Mouse (Mus musculus): ENCODE data around the gene Mvb12b. TPM values are rescaled to one million over a fixed set of nuclear protein-coding genes. Genes with fewer than 3 reads are reported as not detected.
A peak's percentile ranks its signal among the peaks of the same experiment; 100 is the strongest.

Gene Mvb12b
- polyA plus RNA-seq, 1 experiment from 2014 or later: 52.2 TPM

- 29% methylated on average over 15 of the region's 15 CpGs for WGBS
- no peak for ATAC-seq (ENCODE audit: low FRiP score)
- no peaks in the 10 kb centered on the region for H3K36me3 ChIP-seq
- H3K4me3 ChIP-seq (replicated peaks): no peak overlapping the region
- no peak overlapping the region for H3K27ac ChIP-seq (replicated peaks)
- no peak overlapping the region for H3K9ac ChIP-seq (replicated peaks)
- peaks cover 22% of the 10 kb centered on the region; the same call in 1 of the 2 replicates for H3K27me3 ChIP-seq (replicated peaks)
- H3K9me3 ChIP-seq (replicated peaks): no peaks in the 10 kb centered on the region
- no peak overlapping the region; the same call in 1 of the 2 replicates for H3K4me2 ChIP-seq
- peaks cover 52% of the 10 kb centered on the region for H3K4me1 ChIP-seq
Measured at GRCm38 (mm10) chr2:33716878-33717277, 170.9 kb downstream of the Mvb12b start.

DNA sequence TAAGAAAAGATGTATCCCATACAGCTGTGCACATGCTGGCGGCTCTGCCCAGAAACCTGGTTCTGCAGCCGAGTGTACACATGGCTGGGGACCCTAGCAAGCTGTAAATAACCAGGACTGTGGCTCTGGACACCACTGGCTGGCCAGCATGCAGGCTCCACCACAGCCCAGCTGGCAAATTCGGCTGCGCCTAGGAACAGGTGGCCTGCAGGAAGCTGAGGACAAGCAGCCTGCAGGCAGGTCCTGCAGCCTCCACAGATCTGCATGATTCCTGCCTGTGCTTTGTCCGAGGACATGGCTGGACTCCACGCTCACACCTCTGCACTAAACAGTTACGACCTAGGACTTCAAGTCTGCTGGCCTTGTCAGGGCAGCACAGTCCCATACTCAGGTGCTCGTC lies 172.8 kb downstream of the Mvb12b start:
- no peak overlapping the region for H3K4me2 ChIP-seq
- H3K9me3 ChIP-seq (replicated peaks): no peaks in the 10 kb centered on the region
- no peaks in the 10 kb centered on the region for H3K36me3 ChIP-seq
- H3K9ac ChIP-seq (replicated peaks): no peak overlapping the region
- peaks cover 46% of the 10 kb centered on the region for H3K4me1 ChIP-seq
- no peak for ATAC-seq (ENCODE audit: low FRiP score)
- H3K27me3 ChIP-seq (replicated peaks): peaks cover 25% of the 10 kb centered on the region; the same call in 1 of the 2 replicates
- WGBS: 43% methylated on average over 8 of the region's 8 CpGs
- H3K27ac ChIP-seq (replicated peaks): no peak overlapping the region
- no peak overlapping the region for H3K4me3 ChIP-seq (replicated peaks)

GRCm38 (mm10) chr2:33713580-33714260 lies 174.0 kb downstream of the Mvb12b start:
- no peak overlapping the region for H3K4me3 ChIP-seq (replicated peaks)
- 25% methylated on average over 12 of the region's 12 CpGs for WGBS
- H3K36me3 ChIP-seq: no peaks in the 10 kb centered on the region
- no peak for ATAC-seq (ENCODE audit: low FRiP score)
- no peaks in the 10 kb centered on the region for H3K9me3 ChIP-seq (replicated peaks)
- H3K27ac ChIP-seq (replicated peaks): no peak overlapping the region
- H3K4me2 ChIP-seq: no peak overlapping the region
- H3K9ac ChIP-seq (replicated peaks): no peak overlapping the region
- H3K4me1 ChIP-seq: peaks cover 37% of the 10 kb centered on the region
- H3K27me3 ChIP-seq (replicated peaks): peaks cover 25% of the 10 kb centered on the region; the same call in 1 of the 2 replicates

GRCm38 (mm10) chr2:33712811-33713210 lies 174.9 kb downstream of the Mvb12b start:
- ATAC-seq (ENCODE audit: low FRiP score): no peak
- 24% methylated on average over 4 of the region's 4 CpGs for WGBS

GRCm38 (mm10) chr2:33708831-33709230 lies 178.9 kb downstream of the Mvb12b start:
- Histone ChIP-seq H3K27me3 (replicated peaks) (peaks cover 26% of the 10 kb centered on the region), H3K4me2 (no peak overlapping the region), H3K4me3 (replicated peaks) (no peak overlapping the region), H3K9me3 (replicated peaks) (no peaks in the 10 kb centered on the region), H3K4me1 (peaks cover 17% of the 10 kb centered on the region), H3K9ac (replicated peaks) (no peak overlapping the region), H3K27ac (replicated peaks) (no peak overlapping the region), H3K36me3 (no peaks in the 10 kb centered on the region)
- no peak for ATAC-seq (ENCODE audit: low FRiP score)
- 91% methylated on average over 8 of the region's 8 CpGs for WGBS

More at GRCm38 (mm10) chr2:33712811-33713210, 174.9 kb downstream of the Mvb12b start:
- Histone ChIP-seq H3K27ac (replicated peaks) (no peak overlapping the region), H3K9ac (replicated peaks) (no peak overlapping the region), H3K4me2 (no peak overlapping the region), H3K27me3 (replicated peaks) (peaks cover 24% of the 10 kb centered on the region), H3K9me3 (replicated peaks) (no peaks in the 10 kb centered on the region), H3K4me1 (peaks cover 30% of the 10 kb centered on the region), H3K4me3 (replicated peaks) (no peak overlapping the region), H3K36me3 (no peaks in the 10 kb centered on the region)

DNA sequence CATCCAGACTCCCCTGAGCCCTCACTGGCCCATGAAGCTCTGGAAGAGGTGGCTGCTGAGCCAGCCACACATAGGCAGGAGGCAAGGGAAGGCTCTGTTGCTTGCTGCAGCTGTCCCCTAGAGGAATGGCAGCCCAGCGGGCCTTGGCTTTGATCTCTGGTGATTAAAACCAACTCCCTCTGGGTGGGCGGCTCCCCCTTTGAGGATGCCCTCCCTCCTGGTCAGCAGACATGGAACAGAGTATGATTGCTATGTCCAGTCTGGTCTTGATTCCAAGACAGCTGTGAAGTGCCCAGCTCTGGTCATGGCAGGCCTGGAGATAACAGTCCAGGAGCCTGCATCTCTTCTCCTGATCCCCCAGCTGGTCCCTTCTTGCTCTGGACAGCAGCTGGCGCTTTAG lies 179.7 kb downstream of the Mvb12b start:
- Histone ChIP-seq H3K4me2 (no peak overlapping the region), H3K9me3 (replicated peaks) (no peaks in the 10 kb centered on the region), H3K36me3 (no peaks in the 10 kb centered on the region), H3K9ac (replicated peaks) (no peak overlapping the region), H3K27ac (replicated peaks) (no peak overlapping the region), H3K4me1 (peaks cover 11% of the 10 kb centered on the region), H3K4me3 (replicated peaks) (no peak overlapping the region), H3K27me3 (replicated peaks) (peaks cover 33% of the 10 kb centered on the region)
- WGBS: 44% methylated on average over 3 of the region's 3 CpGs
- ATAC-seq (ENCODE audit: low FRiP score): no peak

DNA sequence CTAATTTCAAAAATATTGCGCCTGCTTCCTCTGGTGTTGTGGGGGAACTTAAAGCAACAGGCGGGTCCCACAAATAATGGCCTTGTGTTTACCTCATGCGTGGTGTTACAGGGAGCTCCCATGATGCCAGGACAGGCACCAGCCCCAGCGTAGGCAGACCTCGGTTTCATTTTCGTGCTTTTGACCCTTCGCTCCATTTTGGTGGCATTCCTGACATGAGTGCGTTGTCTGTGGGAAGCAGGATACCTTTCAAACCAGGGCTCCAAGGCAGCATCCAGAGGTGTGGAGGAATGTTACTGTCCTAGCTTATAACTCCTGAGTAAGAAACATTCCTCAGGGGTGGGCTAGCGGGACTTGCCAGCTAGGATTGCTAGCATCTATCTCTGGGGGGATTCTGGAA lies 181.3 kb downstream of the Mvb12b start:
- no peak overlapping the region for H3K4me2 ChIP-seq
- H3K9ac ChIP-seq (replicated peaks): no peak overlapping the region
- 78% methylated on average over 9 of the region's 9 CpGs for WGBS

GRCm38 (mm10) chr2:33705687-33706320 lies 181.9 kb downstream of the Mvb12b start:
- H3K27me3 ChIP-seq (replicated peaks): peaks cover 40% of the 10 kb centered on the region
- H3K36me3 ChIP-seq: no peaks in the 10 kb centered on the region
- H3K27ac ChIP-seq (replicated peaks): no peak overlapping the region
- no peak for ATAC-seq (ENCODE audit: low FRiP score)
- H3K4me1 ChIP-seq: peaks cover 25% of the 10 kb centered on the region
- H3K9ac ChIP-seq (replicated peaks): no peak overlapping the region
- no peak overlapping the region for H3K4me2 ChIP-seq
- H3K4me3 ChIP-seq (replicated peaks): no peak overlapping the region
- 33% methylated on average over 16 of the region's 16 CpGs for WGBS
- H3K9me3 ChIP-seq (replicated peaks): no peaks in the 10 kb centered on the region

More for the DNA sequence above, 181.3 kb downstream of the Mvb12b start:
- no peaks in the 10 kb centered on the region for H3K9me3 ChIP-seq (replicated peaks)
- no peaks in the 10 kb centered on the region for H3K36me3 ChIP-seq
- H3K27ac ChIP-seq (replicated peaks): no peak overlapping the region
- peaks cover 38% of the 10 kb centered on the region for H3K27me3 ChIP-seq (replicated peaks)
- ATAC-seq (ENCODE audit: low FRiP score): no peak
- peaks cover 19% of the 10 kb centered on the region for H3K4me1 ChIP-seq
- H3K4me3 ChIP-seq (replicated peaks): no peak overlapping the region

GRCm38 (mm10) chr2:33703286-33703685 lies 184.5 kb downstream of the Mvb12b start:
- no peak for ATAC-seq (ENCODE audit: low FRiP score)
- no peaks in the 10 kb centered on the region for H3K36me3 ChIP-seq
- H3K27ac ChIP-seq (replicated peaks): no peak overlapping the region
- peaks cover 42% of the 10 kb centered on the region for H3K27me3 ChIP-seq (replicated peaks)
- 77% methylated on average over 5 of the region's 5 CpGs for WGBS
- no peak overlapping the region for H3K9ac ChIP-seq (replicated peaks)
- H3K4me2 ChIP-seq: no peak overlapping the region
- H3K9me3 ChIP-seq (replicated peaks): no peaks in the 10 kb centered on the region
- H3K4me3 ChIP-seq (replicated peaks): no peak overlapping the region
- H3K4me1 ChIP-seq: peaks cover 31% of the 10 kb centered on the region

- Histone ChIP-seq H3K4me3 (replicated peaks) (no peak overlapping the region), H3K27me3 (replicated peaks) (peaks cover 38% of the 10 kb centered on the region), H3K4me1 (peaks cover 31% of the 10 kb centered on the region), H3K27ac (replicated peaks) (no peak overlapping the region), H3K4me2 (no peak overlapping the region), H3K9me3 (replicated peaks) (no peaks in the 10 kb centered on the region), H3K9ac (replicated peaks) (no peak overlapping the region), H3K36me3 (no peaks in the 10 kb centered on the region)
- 86% methylated on average over 5 of the region's 5 CpGs for WGBS
- no peak for ATAC-seq (ENCODE audit: low FRiP score)
Measured at GRCm38 (mm10) chr2:33702705-33703104, 185.0 kb downstream of the Mvb12b start.

DNA sequence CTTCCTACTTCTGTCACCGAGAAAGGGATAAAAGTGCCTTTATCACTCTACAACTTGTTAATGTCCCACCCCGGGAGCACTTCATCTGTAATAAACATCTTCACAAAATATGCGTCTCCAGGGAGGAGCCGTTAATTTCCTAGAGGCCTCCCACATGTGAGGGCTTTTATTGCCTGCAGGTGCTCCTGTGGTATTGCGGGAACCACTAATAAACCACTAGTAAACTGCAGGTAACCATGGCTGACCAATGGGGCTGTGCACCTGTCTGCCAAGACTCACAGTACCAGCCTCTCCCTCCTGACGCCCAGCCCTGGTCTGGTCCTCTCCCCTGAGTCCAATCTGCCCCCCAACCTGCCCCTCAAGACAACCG lies 186.3 kb downstream of the Mvb12b start:
- H3K4me1 ChIP-seq: peaks cover 29% of the 10 kb centered on the region
- 0 out of 2 replicates have a peak, but pooled peaks cover 3% of the 10 kb centered on the region for H3K9me3 ChIP-seq (replicated peaks)
- H3K4me3 ChIP-seq (replicated peaks): no peak overlapping the region
- peaks cover 28% of the 10 kb centered on the region for H3K27me3 ChIP-seq (replicated peaks)
- no peak overlapping the region for H3K9ac ChIP-seq (replicated peaks)
- no peak overlapping the region for H3K4me2 ChIP-seq
- 14% methylated on average over 7 of the region's 7 CpGs for WGBS
- 0 out of 2 replicates have a peak overlapping the region, but pooled peaks have one; percentile 13 for H3K27ac ChIP-seq (replicated peaks)
- ATAC-seq (ENCODE audit: low FRiP score): no peak; the same call in 1 of the 2 replicates
- H3K36me3 ChIP-seq: no peaks in the 10 kb centered on the region
